Mouse (Mus musculus) heart, adult 2 months (tissue): ENCODE results near the gene Psma1.

Experiments used
- CTCF ChIP-seq: fragments of 200-600 bp; IDR thresholded peaks from 2 replicates; pipeline ENCODE4 v1.8.1; 2022; ENCODE audit warnings: antibody characterized with exemption, mild to moderate bottlenecking, moderate library complexity
- EP300 ChIP-seq: fragments of 200-500 bp; IDR thresholded peaks from 2 replicates; pipeline ENCODE4 v1.6.1; 2011; ENCODE audit warnings: low read depth, low read length, control low read depth; ENCODE audit not compliant: insufficient read depth
- POLR2A ChIP-seq: fragments of 200-500 bp; IDR thresholded peaks from 2 replicates; pipeline ENCODE4 v1.6.1; 2011; ENCODE audit warnings: mild to moderate bottlenecking, low read depth, low read length, control low read depth; ENCODE audit not compliant: insufficient read depth

DNA sequence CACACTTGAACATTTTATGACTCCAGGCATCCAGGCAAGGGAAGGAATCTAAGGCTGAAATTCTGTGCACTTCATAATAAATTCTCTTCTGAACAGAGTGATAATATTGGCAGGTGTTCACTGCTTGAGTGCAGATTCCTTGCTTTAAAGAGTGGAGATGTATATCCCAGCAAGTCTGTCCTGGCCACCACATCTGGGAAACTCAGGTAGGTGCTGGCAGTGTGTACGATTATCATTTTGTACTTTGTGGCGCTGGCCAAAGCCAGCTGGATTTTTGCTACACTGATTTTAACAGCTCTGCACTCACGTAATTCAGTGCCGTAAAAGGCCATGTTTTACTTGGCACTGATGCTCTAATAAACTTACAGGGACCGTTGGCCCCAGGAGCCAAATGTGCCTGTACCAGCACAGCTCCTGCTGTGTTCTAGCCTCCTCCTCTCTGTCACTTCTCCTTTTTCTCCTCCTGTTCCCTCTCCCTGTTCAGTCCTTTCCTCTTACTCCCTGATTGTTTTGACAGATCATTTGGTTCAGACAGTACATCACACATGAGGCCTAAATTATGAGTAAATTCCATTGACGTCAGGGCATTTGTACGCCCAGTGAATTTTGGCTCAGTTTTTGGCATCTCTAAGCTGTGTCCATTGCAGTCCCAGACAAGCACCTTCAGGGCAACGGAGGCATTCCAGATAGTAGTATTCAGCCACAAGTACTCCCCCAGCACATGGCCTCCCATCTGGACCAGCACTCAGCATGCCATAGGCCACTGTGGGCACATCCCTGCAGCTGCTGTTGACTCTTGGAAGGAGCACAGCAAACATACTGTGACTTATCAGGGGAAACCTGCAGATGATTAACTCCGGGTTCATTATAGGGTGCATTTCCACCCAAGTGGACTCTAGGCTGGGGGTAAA lies 46.9 kb upstream of the Psma1 start:
- no peak for TF ChIP-seq EP300
- no peak for TF ChIP-seq CTCF
- no peak for TF ChIP-seq POLR2A
